Mouse (Mus musculus) skeletal muscle tissue, adult 2 months (tissue): ENCODE data around the gene Mylk.

Experiments used
- DNase-seq: peaks from one replicate; pipeline ENCODE4 v3.0.0-alpha.2; 2012; ENCODE audit warnings: low read depth, low spot score

Mylk gene

GRCm38 (mm10) chr16:34937611-34938010 is 192.6 kb downstream of the Mylk start:
- DNase-seq, result peak; percentile 37

GRCm38 (mm10) chr16:34938248-34938647 is 193.2 kb downstream of the Mylk start:
- no peak for DNase-seq

GRCm38 (mm10) chr16:34939951-34940350 is 194.9 kb downstream of the Mylk start:
- DNase-seq, result no peak

GRCm38 (mm10) chr16:34940363-34940762 is 195.4 kb downstream of the Mylk start:
- DNase-seq, result no peak

- no peak for DNase-seq
Measured at GRCm38 (mm10) chr16:34941915-34942314, 196.9 kb downstream of the Mylk start.

GRCm38 (mm10) chr16:34946301-34946700 is 201.3 kb downstream of the Mylk start:
- DNase-seq, result no peak

GRCm38 (mm10) chr16:34950935-34951334 is 205.9 kb downstream of the Mylk start:
- no peak for DNase-seq

GRCm38 (mm10) chr16:34952254-34952653 is 207.2 kb downstream of the Mylk start:
- no peak for DNase-seq

GRCm38 (mm10) chr16:34952798-34953197 is 207.8 kb downstream of the Mylk start:
- no peak for DNase-seq

- no peak for DNase-seq
Measured at GRCm38 (mm10) chr16:34953501-34953900, 208.5 kb downstream of the Mylk start.

GRCm38 (mm10) chr16:34957487-34958230 is 212.6 kb downstream of the Mylk start:
- DNase-seq, result no peak

- DNase-seq, result peak; percentile 72
Measured at GRCm38 (mm10) chr16:34958667-34959066, 213.7 kb downstream of the Mylk start.

GRCm38 (mm10) chr16:34959261-34959660 is 214.3 kb downstream of the Mylk start:
- no peak for DNase-seq

- DNase-seq, result no peak
Measured at GRCm38 (mm10) chr16:34960243-34960642, 215.2 kb downstream of the Mylk start.

GRCm38 (mm10) chr16:34960866-34961582 is 216.0 kb downstream of the Mylk start:
- no peak for DNase-seq

- DNase-seq, result no peak
Measured at GRCm38 (mm10) chr16:34962322-34962721, 217.3 kb downstream of the Mylk start.

GRCm38 (mm10) chr16:34963008-34963407 is 218.0 kb downstream of the Mylk start:
- no peak for DNase-seq

- no peak for DNase-seq
Measured at GRCm38 (mm10) chr16:34966620-34967081, 221.6 kb downstream of the Mylk start.

GRCm38 (mm10) chr16:34967120-34967800 is 222.2 kb downstream of the Mylk start:
- DNase-seq, result peak; percentile 84

- no peak for DNase-seq
Measured at GRCm38 (mm10) chr16:34968181-34968580, 223.2 kb downstream of the Mylk start.

- no peak for DNase-seq
Measured at GRCm38 (mm10) chr16:34972471-34972870, 227.5 kb downstream of the Mylk start.

GRCm38 (mm10) chr16:34975544-34975943 is 230.5 kb downstream of the Mylk start:
- no peak for DNase-seq
